Mouse (Mus musculus): ENCODE measurements around the gene Map1s.
A peak's percentile ranks its signal among the peaks of the same experiment; 100 is the strongest.

The Map1s gene

GRCm38 (mm10) chr8:70905831-70906736, at the start of gene Map1s:
Gene Map1s, plus strand, starts transcription at chr8:70905932.
- peak; percentile 82 for DNase-seq (ENCODE audit: low read depth, low spot score)

GRCm38 (mm10) chr8:70856028-70856427, 49.7 kb upstream of the Map1s start:
- no peak for DNase-seq (ENCODE audit: low read depth, low spot score)

DNA sequence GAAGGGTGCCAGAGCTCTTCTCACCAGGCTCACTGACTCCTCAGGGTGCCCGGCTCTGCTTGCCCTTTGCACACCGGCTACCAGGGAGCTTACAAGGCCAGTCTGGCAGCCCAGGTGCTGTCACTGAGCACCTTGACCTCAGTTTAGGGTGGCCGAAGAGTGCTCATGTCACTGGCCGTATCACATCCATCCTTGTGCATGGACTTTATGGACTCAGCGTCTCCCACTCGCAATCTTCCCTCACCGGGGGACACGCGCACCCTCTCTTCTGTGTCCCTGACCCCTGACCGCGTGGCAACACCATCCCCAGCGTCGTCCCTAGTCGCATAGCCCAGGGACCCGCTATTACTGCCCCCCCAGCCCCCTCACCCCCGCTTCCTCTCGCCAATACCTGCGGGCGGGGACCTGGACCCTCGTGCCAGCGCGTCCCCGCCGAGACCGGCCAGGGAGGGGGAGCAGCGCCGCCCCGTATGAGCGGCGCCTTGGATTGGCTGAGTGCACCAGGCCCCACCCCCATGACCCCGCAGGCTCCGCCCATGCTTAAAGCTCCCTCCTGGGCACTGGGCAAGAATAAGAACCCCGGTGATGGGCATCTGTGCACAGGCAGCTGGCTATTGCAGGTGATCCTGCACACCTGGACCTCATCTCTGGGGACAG, 49.1 kb upstream of the Map1s start:
- DNase-seq (ENCODE audit: low read depth, low spot score) = no peak

DNA sequence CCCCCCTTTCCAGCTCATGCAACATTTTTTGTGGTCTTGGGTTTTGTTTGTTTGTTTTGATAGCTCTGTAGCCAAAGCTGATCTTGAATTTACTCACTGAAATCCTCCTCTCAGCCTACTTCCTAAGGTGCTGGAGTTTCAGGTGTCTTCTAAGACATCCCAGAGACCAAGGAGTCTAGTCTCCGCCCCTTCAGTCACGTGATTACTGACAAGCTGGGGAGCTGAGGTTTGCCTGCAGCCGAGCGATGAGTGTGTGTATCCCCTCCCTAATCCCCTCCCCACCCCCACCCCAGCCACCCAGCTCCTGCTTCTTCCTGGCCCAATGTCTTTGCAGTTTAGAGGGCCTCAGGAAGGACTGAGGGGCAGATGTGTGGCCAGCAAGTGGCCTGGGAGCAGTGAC, 48.2 kb upstream of the Map1s start:
- DNase-seq (ENCODE audit: low read depth, low spot score) = no peak

GRCm38 (mm10) chr8:70862824-70863641, 42.7 kb upstream of the Map1s start, which contains the start of gene Kcnn1:
Gene Kcnn1, minus strand, starts transcription at chr8:70863258.
- no peak for DNase-seq (ENCODE audit: low read depth, low spot score)

DNA sequence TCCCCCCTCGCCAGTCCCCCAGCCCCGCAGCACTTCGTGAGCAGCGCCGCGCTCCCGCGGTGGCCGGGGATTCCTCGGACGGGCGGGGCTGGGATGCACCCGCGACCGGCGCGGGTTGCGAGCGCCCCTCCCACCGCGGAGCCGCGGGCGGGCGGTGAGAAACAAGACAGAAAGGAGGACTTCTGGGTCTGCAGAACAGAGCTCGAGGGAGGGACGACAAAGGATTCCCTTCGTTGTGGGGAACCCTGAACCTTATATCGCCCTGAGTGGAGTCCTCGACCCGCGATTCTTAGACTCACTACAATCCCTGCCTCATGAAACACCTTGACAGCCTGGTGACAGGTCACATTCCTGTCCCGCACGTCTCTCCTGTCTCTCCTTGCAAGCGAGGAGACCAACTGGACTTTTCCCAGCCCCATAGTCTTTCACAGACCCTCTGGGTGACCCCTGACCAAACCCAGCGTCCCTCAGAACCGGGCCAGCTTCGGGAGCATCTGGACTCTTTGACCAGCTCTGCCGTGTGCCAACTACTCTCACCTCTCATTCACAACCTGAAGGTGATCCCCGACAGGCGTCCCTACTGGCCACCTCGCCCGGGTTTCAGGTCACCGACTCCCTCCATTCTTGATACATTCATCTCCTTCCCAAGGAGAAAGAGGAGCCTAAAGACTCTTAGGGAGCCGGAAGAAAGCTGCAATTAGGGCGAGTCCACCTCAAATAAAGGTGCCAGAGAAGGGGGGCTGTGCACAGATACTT, 41.6 kb upstream of the Map1s start:
- DNase-seq (ENCODE audit: low read depth, low spot score) = no peak

DNA sequence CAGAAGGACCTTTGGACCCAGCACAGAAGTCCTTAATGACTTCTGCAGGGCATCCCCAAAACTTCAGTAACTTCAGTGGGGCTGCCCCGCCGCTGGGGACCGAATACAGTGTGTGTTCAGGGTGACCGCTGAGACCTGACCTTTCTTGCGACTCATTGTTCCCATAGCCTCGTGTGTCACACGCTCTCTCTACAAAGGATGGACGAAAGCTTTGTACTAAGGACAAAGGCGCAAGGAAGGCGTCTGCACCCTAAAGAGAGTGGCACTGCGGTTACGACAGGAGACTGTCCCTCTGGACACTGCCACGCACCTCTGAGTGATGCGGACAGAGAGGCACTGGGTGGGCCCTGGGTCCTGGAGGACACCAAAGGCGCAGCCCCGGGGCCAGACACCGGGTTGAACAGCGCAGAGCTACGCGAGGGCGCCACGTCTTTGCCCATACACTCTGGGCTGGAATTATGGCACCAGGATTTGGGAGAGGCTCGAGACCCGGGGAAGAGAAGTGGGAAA, 41.0 kb upstream of the Map1s start:
- DNase-seq (ENCODE audit: low read depth, low spot score) = peak; percentile 33

GRCm38 (mm10) chr8:70865350-70866000, 40.3 kb upstream of the Map1s start:
- DNase-seq (ENCODE audit: low read depth, low spot score) = peak; percentile 100

DNA sequence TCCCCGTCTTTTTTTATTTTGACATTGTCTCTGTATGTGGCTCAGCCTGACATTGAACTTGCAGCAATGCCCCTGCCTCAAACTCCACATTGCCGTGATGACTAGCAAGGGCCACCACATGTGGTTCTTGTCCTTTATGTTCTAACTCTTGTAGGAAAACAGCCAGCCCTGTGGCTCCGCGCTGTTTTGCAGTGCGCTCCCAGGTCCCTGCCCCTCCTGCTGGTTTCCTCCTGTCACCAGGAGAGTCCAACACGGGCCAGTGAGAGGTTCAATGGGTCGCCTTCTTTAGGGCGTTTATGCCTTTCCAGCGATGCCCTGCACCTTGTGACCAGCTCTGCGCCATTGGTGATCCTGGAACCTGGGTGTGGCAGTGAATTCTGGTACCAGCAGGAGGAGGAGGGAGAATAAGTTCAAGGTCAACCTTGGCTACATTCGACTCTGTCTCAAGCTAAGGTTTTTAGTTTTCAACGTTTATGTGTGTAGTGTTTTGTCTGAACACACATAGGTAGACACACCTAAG, 39.7 kb upstream of the Map1s start:
- DNase-seq (ENCODE audit: low read depth, low spot score) = no peak

- no peak for DNase-seq (ENCODE audit: low read depth, low spot score)
Measured at GRCm38 (mm10) chr8:70866566-70866965, 39.2 kb upstream of the Map1s start.

- no peak for DNase-seq (ENCODE audit: low read depth, low spot score)
Measured at GRCm38 (mm10) chr8:70868559-70869198, 37.1 kb upstream of the Map1s start.

DNA sequence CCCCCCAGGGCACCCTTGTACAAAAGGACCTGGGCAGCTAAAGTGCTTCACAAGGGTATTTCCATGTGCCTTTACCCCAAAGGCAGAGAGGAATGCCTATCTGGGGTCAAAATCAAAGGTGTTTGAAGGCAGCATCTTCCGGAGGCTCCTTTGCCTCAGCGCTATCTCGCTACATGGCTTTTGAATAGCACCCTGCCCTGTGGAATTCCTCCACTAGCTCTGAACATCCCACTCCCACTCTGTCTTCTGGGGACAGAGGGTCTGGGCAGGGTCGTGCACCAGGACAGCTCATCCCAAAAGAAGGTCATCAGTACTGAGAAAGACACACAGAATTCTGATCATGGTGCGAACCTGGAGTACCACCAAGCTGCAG, 36.5 kb upstream of the Map1s start:
- DNase-seq (ENCODE audit: low read depth, low spot score) = no peak

- peak; percentile 89 for DNase-seq (ENCODE audit: low read depth, low spot score)
Measured at GRCm38 (mm10) chr8:70869601-70870041, 36.1 kb upstream of the Map1s start.

DNA sequence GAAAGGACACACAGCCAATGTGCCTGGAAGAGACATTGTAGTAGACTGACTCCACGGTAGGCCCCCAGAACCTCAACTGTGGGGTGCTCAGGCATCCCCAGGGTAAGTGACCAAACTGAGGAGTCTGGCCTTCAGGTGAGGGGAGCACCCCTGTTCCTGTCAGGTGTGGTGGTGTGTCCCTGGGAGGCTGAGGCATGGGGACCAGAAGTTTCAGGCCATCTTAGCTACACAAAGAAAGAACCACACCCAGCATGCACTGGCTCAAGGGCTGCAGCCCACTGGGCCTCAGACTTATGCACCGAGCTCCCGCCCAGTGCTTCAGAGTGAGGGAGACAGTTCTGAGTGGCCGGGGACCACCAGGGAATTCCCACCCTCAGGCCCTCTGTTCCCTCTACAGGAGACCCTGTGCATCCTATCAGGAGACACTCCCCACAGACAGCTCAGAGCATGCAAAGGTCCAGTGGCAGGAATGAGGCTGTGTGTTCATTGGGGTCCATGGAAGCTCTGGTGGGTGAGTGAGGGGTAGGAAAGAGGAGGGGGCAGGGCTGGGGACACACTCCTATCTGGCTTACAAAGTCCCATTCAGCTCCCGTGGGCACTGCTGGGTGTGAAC, 34.4 kb upstream of the Map1s start:
- no peak for DNase-seq (ENCODE audit: low read depth, low spot score)

- peak; percentile 72 for DNase-seq (ENCODE audit: low read depth, low spot score)
Measured at GRCm38 (mm10) chr8:70872643-70873363, 32.9 kb upstream of the Map1s start.

- peak; percentile 97 for DNase-seq (ENCODE audit: low read depth, low spot score)
Measured at GRCm38 (mm10) chr8:70873364-70873985, 32.3 kb upstream of the Map1s start, which contains the start of gene Ccdc124. Gene Ccdc124, minus strand, starts transcription at chr8:70873935.

- DNase-seq (ENCODE audit: low read depth, low spot score) = no peak
Measured at GRCm38 (mm10) chr8:70874441-70874840, 31.3 kb upstream of the Map1s start.

GRCm38 (mm10) chr8:70876382-70876781, 29.4 kb upstream of the Map1s start:
- DNase-seq (ENCODE audit: low read depth, low spot score) = no peak
